ENCODE assay signal across 26 mouse cellular contexts in genomic region chr5:111133754-111134153, GRCm38 (mm10).
DNase-seq lines count a peak whose midpoint lies in the region; ATAC-seq and TF ChIP-seq lines count a peak whose summit lies in the region.
"Had no signal": no experiment of that assay in that cellular context is flagged by ENCODE, and none has a peak within 500 bp of the region (broad histone marks: within the 10 kb centered on the region; RNA-seq: fewer than 3 reads in every experiment).

No protein-coding gene starts in this region.

- 79% methylated on average over 7 of the region's 7 CpGs for WGBS in hindbrain, embryonic 13.5 days
- 86% methylated on average over 7 of the region's 7 CpGs for WGBS in hindbrain, embryonic 10.5 days
- WGBS in kidney, embryonic 16.5 days, result 45% methylated on average over 7 of the region's 7 CpGs
- 88% methylated on average over 7 of the region's 7 CpGs for WGBS in lung, postnatal 0 days

- no peak for ATAC-seq in hindbrain, embryonic 13.5 days (ENCODE audit: low FRiP score)
- ATAC-seq in kidney, embryonic 16.5 days (ENCODE audit: low FRiP score, low TSS enrichment), result peak; percentile 76
- 0 out of 2 replicates have a peak, but pooled peaks have one; percentile 17 for ATAC-seq in lung, postnatal 0 days
- ATAC-seq: activated CD4-positive, CD25-positive, alpha-beta regulatory T cell, adult 4 months; forebrain, embryonic 15.5 days had no signal

- 0 out of 2 replicates have a peak overlapping the region, but pooled peaks have one; percentile 14 for H3K27ac ChIP-seq in hindbrain, embryonic 13.5 days
- no peak overlapping the region for H3K27ac ChIP-seq in hindbrain, embryonic 10.5 days
- peak overlapping the region; percentile 27 for H3K27ac ChIP-seq in kidney, embryonic 16.5 days (ENCODE audit: low read length)
- H3K27ac ChIP-seq in lung, postnatal 0 days (ENCODE audit: low read length), result no peak overlapping the region
- H3K27ac ChIP-seq: embryonic facial prominence, embryonic 10.5 days; embryonic facial prominence, embryonic 13.5 days; forebrain, embryonic 12.5 days; forebrain, embryonic 15.5 days; heart, embryonic 15.5 days; hindbrain, embryonic 15.5 days had no signal

- no peak for TF ChIP-seq EP300 in lung, postnatal 0 days (IDR thresholded peaks at IDR 0.05)

- no peak for TF ChIP-seq CTCF in lung, postnatal 0 days (IDR thresholded peaks at IDR 0.05)

- DNase-seq in hindbrain, embryonic 10.5 days (ENCODE audit: low spot score), result no peak
- DNase-seq in kidney, postnatal 14 days, result no peak
- no peak for DNase-seq in lung, postnatal 0 days (ENCODE audit: low spot score)
- DNase-seq in lung, postnatal 36 days, result no peak
- DNase-seq: adrenal gland, adult 8-10 months; adrenal gland, postnatal 25 days; cerebellum, adult 11-12 months; cerebellum, adult 8-10 months; cerebellum, postnatal 10 days; cerebellum, postnatal 36 days; embryo, embryonic 11 days; gastrocnemius, postnatal 25 days; heart, adult 18-20 months; heart, postnatal 10 days; heart, postnatal 36 days had no signal

- peaks cover 47% of the 10 kb centered on the region for H3K4me1 ChIP-seq in hindbrain, embryonic 13.5 days (replicated peaks)
- H3K4me1 ChIP-seq in hindbrain, embryonic 10.5 days (replicated peaks), result peaks cover 37% of the 10 kb centered on the region
- peaks cover 32% of the 10 kb centered on the region for H3K4me1 ChIP-seq in kidney, embryonic 16.5 days (ENCODE audit: insufficient read depth, low read length)
- peaks cover 5% of the 10 kb centered on the region for H3K4me1 ChIP-seq in lung, postnatal 0 days (ENCODE audit: insufficient read depth, low read depth, low read length)

- no peaks in the 10 kb centered on the region for H3K9me3 ChIP-seq in hindbrain, embryonic 13.5 days
- no peaks in the 10 kb centered on the region for H3K9me3 ChIP-seq in hindbrain, embryonic 10.5 days
- no peaks in the 10 kb centered on the region for H3K9me3 ChIP-seq in kidney, embryonic 16.5 days (ENCODE audit: low read length)
- no peaks in the 10 kb centered on the region for H3K9me3 ChIP-seq in lung, postnatal 0 days (ENCODE audit: low read length)
- H3K9me3 ChIP-seq: embryonic facial prominence, embryonic 10.5 days; embryonic facial prominence, embryonic 13.5 days; forebrain, embryonic 12.5 days; forebrain, embryonic 15.5 days; heart, embryonic 12.5 days; heart, embryonic 15.5 days; hindbrain, embryonic 15.5 days had no signal

- no peaks in the 10 kb centered on the region for H3K27me3 ChIP-seq in hindbrain, embryonic 13.5 days
- no peaks in the 10 kb centered on the region for H3K27me3 ChIP-seq in hindbrain, embryonic 10.5 days (ENCODE audit: insufficient read depth, poor library complexity, severe bottlenecking)
- no peaks in the 10 kb centered on the region for H3K27me3 ChIP-seq in kidney, embryonic 16.5 days (ENCODE audit: insufficient read depth, low read length)
- H3K27me3 ChIP-seq in lung, postnatal 0 days (replicated peaks; ENCODE audit: insufficient read depth, low read length), result no peaks in the 10 kb centered on the region
- H3K27me3 ChIP-seq: embryonic facial prominence, embryonic 13.5 days; forebrain, embryonic 12.5 days; forebrain, embryonic 15.5 days; heart, embryonic 12.5 days; heart, embryonic 15.5 days; hindbrain, embryonic 15.5 days had no signal

- no peak overlapping the region for H3K4me3 ChIP-seq in hindbrain, embryonic 13.5 days
- H3K4me3 ChIP-seq in hindbrain, embryonic 10.5 days, result no peak overlapping the region
- no peak overlapping the region for H3K4me3 ChIP-seq in kidney, embryonic 16.5 days (ENCODE audit: low read length)
- H3K4me3 ChIP-seq in lung, postnatal 0 days (ENCODE audit: low read depth, low read length), result no peak overlapping the region
- H3K4me3 ChIP-seq: embryonic facial prominence, embryonic 10.5 days; embryonic facial prominence, embryonic 13.5 days; erythroblast, embryonic 14.5 days; forebrain, embryonic 12.5 days; forebrain, embryonic 15.5 days; heart, embryonic 12.5 days; heart, embryonic 15.5 days; hindbrain, embryonic 15.5 days had no signal

- no peaks in the 10 kb centered on the region for H3K36me3 ChIP-seq in hindbrain, embryonic 13.5 days
- H3K36me3 ChIP-seq in hindbrain, embryonic 10.5 days, result 0 out of 2 replicates have a peak, but pooled peaks cover 3% of the 10 kb centered on the region
- no peaks in the 10 kb centered on the region for H3K36me3 ChIP-seq in kidney, embryonic 16.5 days (ENCODE audit: insufficient read depth, low read length)
- H3K36me3 ChIP-seq in lung, postnatal 0 days (ENCODE audit: insufficient read depth, low read length), result no peaks in the 10 kb centered on the region
- H3K36me3 ChIP-seq: forebrain, embryonic 12.5 days; forebrain, embryonic 15.5 days; heart, embryonic 12.5 days; heart, embryonic 15.5 days; hindbrain, embryonic 15.5 days had no signal

- no peak overlapping the region for H3K9ac ChIP-seq in hindbrain, embryonic 13.5 days
- no peak overlapping the region for H3K9ac ChIP-seq in kidney, embryonic 16.5 days (replicated peaks; ENCODE audit: low read length)
- no peak overlapping the region for H3K9ac ChIP-seq in lung, postnatal 0 days (replicated peaks; ENCODE audit: low read depth)
- H3K9ac ChIP-seq: embryonic facial prominence, embryonic 13.5 days; forebrain, embryonic 12.5 days; forebrain, embryonic 15.5 days; heart, embryonic 12.5 days; heart, embryonic 15.5 days; hindbrain, embryonic 15.5 days had no signal

- H3K4me2 ChIP-seq in hindbrain, embryonic 13.5 days, result no peak overlapping the region
- H3K4me2 ChIP-seq in kidney, embryonic 16.5 days (replicated peaks; ENCODE audit: low read depth, low read length), result no peak overlapping the region
- H3K4me2 ChIP-seq in lung, postnatal 0 days (replicated peaks; ENCODE audit: low read depth, low read length), result no peak overlapping the region
- H3K4me2 ChIP-seq: embryonic facial prominence, embryonic 13.5 days; forebrain, embryonic 12.5 days; forebrain, embryonic 15.5 days; heart, embryonic 12.5 days; heart, embryonic 15.5 days; hindbrain, embryonic 15.5 days had no signal

Comparison
In these comparisons a context has a peak if more than half of its experiments do, and no peak if none do; other contexts are left out.
1. H3K27ac ChIP-seq: peak in hindbrain, embryonic 13.5 days (single experiment) and kidney, embryonic 16.5 days (single experiment); none in hindbrain, embryonic 10.5 days (single experiment) and lung, postnatal 0 days (single experiment).